Mouse (Mus musculus) erythroblast, embryonic 14.5 days (primary cell): ENCODE measurements around the gene Scn9a. TPM values are rescaled to one million over a fixed set of nuclear protein-coding genes. Genes with fewer than 3 reads are reported as not detected.

Experiments used
- H3K27me3 ChIP-seq: 2 replicates; pipeline ENCODE4 v1.6.1; 2012; ENCODE audit warnings: inconsistent platforms; ENCODE audit not compliant: control insufficient read depth
- H3K36me3 ChIP-seq: 2 replicates; pipeline ENCODE4 v1.6.1; 2012; ENCODE audit warnings: mild to moderate bottlenecking, inconsistent platforms; ENCODE audit not compliant: control insufficient read depth
- H3K4me1 ChIP-seq: 2 replicates; pipeline ENCODE4 v1.6.1; 2012; ENCODE audit warnings: inconsistent platforms; ENCODE audit not compliant: control insufficient read depth
- H3K4me3 ChIP-seq: replicated peaks from 2 replicates; pipeline ENCODE3; 2012; ENCODE audit warnings: moderate library complexity, mild to moderate bottlenecking, inconsistent platforms
- H3K9me3 ChIP-seq: 2 replicates; pipeline ENCODE4 v1.6.1; 2012; ENCODE audit warnings: low read length, inconsistent platforms, mixed read lengths; ENCODE audit not compliant: control insufficient read depth
- GATA1 ChIP-seq: IDR thresholded peaks from 2 replicates; pipeline ENCODE4 v1.6.1; 2012; ENCODE audit warnings: low read length, inconsistent platforms, mixed read lengths
- TAL1 ChIP-seq: IDR thresholded peaks from 3 replicates; pipeline ENCODE4 v1.6.1; 2012; ENCODE audit warnings: low read length, inconsistent platforms, mixed read lengths
- polyA plus RNA-seq: library from polyadenylated mRNA; stranded (reverse); fragments of >175 nt; gene quantifications from 2 replicates; pipeline ENCODE4 v1.2.3, GENCODE M21; 2012

Scn9a gene
- 0.01 TPM in 1 of 2 replicates, not detected in the other for polyA plus RNA-seq

DNA sequence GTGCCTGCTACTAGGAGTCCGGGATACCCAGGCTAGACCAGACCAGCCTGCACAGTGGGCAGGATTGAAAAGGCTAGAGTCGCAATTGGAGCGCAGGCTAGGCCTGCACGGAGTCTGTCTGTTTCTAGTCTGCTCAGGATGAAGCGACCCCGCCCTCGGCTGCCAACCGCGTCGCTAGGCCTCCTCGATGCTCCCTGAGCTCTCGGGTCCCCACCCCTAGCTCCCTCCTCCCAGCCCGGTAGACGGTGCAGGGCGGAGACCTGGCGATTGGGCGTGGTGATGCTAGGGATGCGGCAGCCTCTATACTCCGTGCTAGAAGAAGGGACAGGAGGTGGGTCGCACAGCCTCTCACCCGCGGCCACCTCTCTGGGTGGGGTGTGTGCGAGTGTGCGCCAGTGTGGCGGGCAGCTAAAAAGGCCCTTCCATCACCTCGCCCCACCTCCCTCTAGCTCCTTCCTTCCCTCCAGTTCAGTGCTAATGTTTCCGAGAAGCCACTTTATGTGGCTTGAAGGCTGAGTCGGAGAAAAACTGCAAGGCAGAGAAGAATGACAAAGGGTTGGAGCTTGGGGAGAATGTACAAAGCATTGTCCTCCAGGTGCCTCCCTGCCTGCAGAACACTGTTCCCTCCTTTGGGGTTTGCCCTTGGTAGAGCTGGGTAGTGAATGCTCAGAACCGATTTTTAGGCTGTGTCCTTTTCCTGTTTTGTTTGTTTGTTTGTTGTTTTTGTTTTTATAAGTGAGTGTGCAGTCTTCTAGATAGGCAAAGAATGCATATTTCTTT is at the start of gene Scn9a:
Gene Scn9a (minus strand): TSS at position 383 of the 780 bp plus-strand sequence.
- TF ChIP-seq GATA1 (no peak), TAL1 (no peak)
- no peak within 1 kb of the TSS for H3K4me3 ChIP-seq
- H3K27me3 ChIP-seq, result peaks cover 9% of the 10 kb centered on the region
- H3K4me1 ChIP-seq, result no peaks in the 10 kb centered on the region
- H3K9me3 ChIP-seq, result no peaks in the 10 kb centered on the region
- no peaks in the 10 kb centered on the region for H3K36me3 ChIP-seq

DNA sequence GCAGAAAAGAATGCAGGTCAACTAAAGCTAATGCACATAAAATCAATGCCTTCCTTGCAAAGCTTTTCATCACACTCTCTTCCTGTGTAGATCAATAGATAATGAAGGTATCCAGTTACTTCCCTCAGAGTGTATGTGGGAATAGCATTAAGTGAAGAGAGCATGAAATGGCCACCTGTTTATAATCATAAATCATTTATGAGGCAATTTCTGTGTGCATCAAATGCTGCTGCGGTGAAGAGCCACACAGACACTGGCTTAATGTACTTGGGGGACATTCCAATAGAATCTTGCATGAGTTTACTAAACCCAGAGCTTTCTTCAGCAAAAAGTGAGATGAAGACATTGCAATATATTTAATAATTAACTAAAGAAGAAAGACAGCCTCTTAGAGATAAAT is 27.2 kb upstream of the Scn9a start:
- H3K27me3 ChIP-seq, result no peaks in the 10 kb centered on the region
- no peaks in the 10 kb centered on the region for H3K36me3 ChIP-seq
- TF ChIP-seq TAL1 (no peak), GATA1 (no peak)
- no peaks in the 10 kb centered on the region for H3K9me3 ChIP-seq
- no peaks in the 10 kb centered on the region for H3K4me1 ChIP-seq
- no peak overlapping the region for H3K4me3 ChIP-seq

DNA sequence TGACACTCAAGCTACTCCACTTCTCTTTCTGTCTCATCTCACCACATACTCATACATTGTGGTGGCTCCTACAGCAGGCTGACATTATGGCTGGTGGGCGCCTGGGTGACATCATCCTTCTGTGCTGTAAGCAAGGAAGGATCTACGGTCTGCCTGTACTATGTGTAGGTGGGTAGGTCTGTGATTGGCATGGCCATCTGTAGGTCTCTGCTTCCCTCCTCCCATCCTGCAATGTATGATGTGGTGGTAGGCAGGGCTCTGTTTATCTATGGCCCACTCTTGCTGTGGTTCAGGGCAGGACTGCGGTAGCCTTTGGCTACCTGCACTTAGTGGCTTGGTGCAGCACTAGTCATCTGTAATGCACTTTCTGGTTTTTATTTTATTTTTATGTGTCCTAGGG is 21.7 kb upstream of the Scn9a start:
- Histone ChIP-seq H3K9me3 (peaks cover 12% of the 10 kb centered on the region), H3K4me1 (no peaks in the 10 kb centered on the region), H3K36me3 (no peaks in the 10 kb centered on the region), H3K4me3 (no peak overlapping the region), H3K27me3 (no peaks in the 10 kb centered on the region)
- TF ChIP-seq GATA1, result no peak
- TF ChIP-seq TAL1, result no peak

DNA sequence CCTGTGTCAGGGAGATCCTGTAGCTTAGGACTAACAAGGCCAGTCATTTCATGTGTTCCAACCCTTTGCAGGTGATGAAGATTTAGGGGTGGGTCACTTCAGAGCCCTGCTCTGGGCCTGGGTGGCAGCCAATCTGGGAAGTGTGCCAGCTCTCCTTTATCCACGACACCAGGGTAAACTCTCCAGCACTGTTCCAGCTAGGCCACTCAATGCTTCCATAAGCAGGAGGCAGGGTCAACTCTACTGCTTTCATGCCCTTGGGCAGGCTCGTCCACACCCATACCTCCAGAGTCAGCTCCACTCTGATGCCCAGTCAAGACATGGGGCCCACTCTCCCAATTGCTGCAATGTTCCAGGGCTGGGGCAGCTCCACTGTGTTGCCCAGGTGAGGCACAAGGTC is 20.7 kb upstream of the Scn9a start:
- TF ChIP-seq TAL1, result no peak
- no peak for TF ChIP-seq GATA1
- H3K36me3 ChIP-seq, result no peaks in the 10 kb centered on the region

DNA sequence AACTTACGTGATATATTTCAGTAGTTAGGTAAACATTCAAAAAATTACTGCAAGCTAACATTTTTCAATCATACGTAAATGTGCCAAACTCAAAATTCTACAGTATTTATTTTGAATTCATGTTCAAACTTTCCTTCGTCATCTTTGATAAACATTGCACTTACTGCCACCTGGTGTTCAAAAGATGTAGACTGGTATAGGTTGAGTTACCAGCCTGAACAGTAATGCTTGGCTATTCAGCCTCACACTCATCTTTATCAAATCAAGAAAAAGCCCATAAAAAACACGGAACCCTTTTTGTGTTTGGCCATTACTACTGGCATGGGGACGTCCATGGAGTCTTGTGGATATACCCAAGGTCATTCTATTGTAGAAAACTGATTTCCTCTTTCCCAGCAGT is 9.6 kb upstream of the Scn9a start:
- no peaks in the 10 kb centered on the region for H3K4me1 ChIP-seq
- no peak overlapping the region for H3K4me3 ChIP-seq
- no peak for TF ChIP-seq GATA1
- TF ChIP-seq TAL1, result no peak
- H3K27me3 ChIP-seq, result no peaks in the 10 kb centered on the region
- H3K9me3 ChIP-seq, result no peaks in the 10 kb centered on the region
- no peaks in the 10 kb centered on the region for H3K36me3 ChIP-seq

More for the DNA sequence above, 20.7 kb upstream of the Scn9a start:
- H3K4me1 ChIP-seq, result no peaks in the 10 kb centered on the region
- H3K9me3 ChIP-seq, result peaks cover 12% of the 10 kb centered on the region
- H3K4me3 ChIP-seq, result no peak overlapping the region
- H3K27me3 ChIP-seq, result no peaks in the 10 kb centered on the region

DNA sequence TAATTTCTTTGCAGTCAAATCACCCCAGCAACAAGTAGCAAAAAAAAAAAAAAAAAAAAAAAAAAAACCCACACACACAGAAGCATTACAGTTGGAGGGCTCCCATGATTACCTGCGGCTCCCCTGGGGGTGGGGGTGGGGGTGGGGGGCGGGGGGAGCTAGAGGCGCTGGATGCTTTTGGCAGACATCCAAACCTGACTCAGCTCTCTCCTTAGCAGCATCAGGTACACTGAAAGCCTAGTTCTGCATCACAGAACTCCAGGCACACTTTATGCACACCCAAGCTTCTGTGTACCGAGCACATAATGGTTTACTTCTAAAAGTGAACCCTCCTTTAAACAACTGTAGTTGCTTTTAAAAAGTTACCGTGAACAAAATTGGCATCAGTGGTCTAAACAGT is 2.0 kb downstream of the Scn9a start:
- H3K4me1 ChIP-seq, result no peaks in the 10 kb centered on the region
- H3K9me3 ChIP-seq, result no peaks in the 10 kb centered on the region
- no peaks in the 10 kb centered on the region for H3K36me3 ChIP-seq
- no peak overlapping the region for H3K4me3 ChIP-seq
- no peak for TF ChIP-seq TAL1
- TF ChIP-seq GATA1, result no peak
- H3K27me3 ChIP-seq, result peaks cover 9% of the 10 kb centered on the region

DNA sequence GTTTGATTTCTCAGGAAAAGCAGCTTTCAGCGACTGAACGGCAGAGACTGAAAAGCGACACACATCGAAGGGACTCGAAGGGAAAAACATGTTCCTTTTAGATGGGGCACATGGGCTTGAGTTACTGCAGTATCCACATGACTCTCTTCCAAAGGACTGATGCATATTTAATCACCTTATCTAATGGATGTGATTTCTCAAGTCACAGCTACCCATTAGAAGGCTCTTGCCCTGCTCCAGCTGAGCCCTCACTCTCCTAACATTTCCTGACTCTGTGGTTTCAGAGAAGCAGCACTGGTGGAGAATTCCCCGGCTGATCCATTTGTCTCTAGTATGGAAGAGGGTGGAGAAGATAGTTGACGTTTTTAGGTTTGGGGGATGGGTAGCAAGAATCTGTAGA is 23.7 kb downstream of the Scn9a start:
- no peaks in the 10 kb centered on the region for H3K9me3 ChIP-seq
- no peaks in the 10 kb centered on the region for H3K36me3 ChIP-seq
- no peaks in the 10 kb centered on the region for H3K4me1 ChIP-seq
- TF ChIP-seq TAL1 (no peak), GATA1 (no peak)
- no peaks in the 10 kb centered on the region for H3K27me3 ChIP-seq
- no peak overlapping the region for H3K4me3 ChIP-seq

DNA sequence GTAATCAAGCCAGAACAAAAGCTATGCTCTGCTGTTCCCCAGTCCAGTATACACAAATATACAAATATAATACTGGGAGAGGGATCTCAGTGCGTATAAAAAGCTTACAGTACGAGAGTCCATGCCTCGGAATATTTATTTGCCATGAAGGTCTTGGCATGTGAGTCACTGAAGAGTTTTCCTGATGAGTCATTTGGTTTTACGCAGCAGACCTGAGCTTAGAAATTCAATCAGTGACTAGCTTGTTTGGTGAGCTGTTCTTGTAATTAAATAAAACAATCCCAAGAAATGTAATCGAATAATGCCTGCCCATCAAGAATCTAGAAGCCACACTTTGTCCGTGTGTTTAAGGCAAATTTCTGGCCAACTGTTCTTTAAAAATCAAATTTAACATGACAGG is 37.4 kb downstream of the Scn9a start:
- H3K9me3 ChIP-seq, result peaks cover 5% of the 10 kb centered on the region
- H3K36me3 ChIP-seq, result no peaks in the 10 kb centered on the region
- H3K4me3 ChIP-seq, result no peak overlapping the region
- H3K27me3 ChIP-seq, result no peaks in the 10 kb centered on the region
- TF ChIP-seq TAL1 (no peak), GATA1 (no peak)
- H3K4me1 ChIP-seq, result no peaks in the 10 kb centered on the region

DNA sequence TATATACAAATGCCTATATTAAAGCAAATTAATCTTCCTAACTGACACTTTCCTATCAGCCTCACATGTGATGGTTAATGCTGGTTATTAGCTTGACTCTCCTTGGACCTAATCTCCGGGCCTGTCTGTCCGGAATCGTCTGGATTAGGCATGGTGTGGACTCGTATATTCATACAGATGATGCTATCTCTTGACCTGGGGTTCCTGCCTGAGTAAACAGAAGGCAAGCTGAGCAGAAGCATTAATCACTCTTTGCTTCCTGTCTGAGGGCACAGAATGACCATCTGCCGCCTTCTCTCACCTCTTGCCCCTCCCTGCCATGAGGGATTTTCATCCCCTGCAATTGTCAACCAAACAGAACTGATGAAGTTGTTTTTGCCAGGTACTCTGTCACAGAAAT is 38.6 kb downstream of the Scn9a start:
- Histone ChIP-seq H3K9me3 (peaks cover 5% of the 10 kb centered on the region), H3K36me3 (no peaks in the 10 kb centered on the region), H3K4me1 (no peaks in the 10 kb centered on the region), H3K27me3 (no peaks in the 10 kb centered on the region), H3K4me3 (no peak overlapping the region)
- no peak for TF ChIP-seq GATA1
- TF ChIP-seq TAL1, result no peak

DNA sequence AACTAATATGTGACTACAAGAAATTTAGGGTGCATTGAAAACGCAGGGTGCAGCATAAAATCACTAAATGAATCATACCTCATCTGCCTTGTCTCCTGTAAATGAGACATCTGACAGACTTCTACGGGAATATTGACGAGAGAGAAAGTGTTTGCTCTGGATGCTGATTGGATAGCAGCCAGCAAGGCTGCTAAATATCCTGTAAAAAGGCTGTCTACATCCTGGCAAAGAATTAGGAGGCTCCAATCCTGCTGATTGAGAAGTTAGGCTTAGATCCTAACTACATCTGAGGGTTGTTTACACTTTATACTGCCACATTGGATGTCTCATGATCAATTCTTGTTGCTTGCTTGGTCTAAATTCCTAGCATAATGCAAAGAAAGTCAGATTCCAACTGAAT is 44.6 kb downstream of the Scn9a start:
- TF ChIP-seq GATA1 (no peak), TAL1 (no peak)
- no peaks in the 10 kb centered on the region for H3K36me3 ChIP-seq
- no peaks in the 10 kb centered on the region for H3K27me3 ChIP-seq
- no peak overlapping the region for H3K4me3 ChIP-seq
- no peaks in the 10 kb centered on the region for H3K4me1 ChIP-seq
- H3K9me3 ChIP-seq, result peaks cover 7% of the 10 kb centered on the region; the same call in 1 of the 2 replicates
